Mouse (Mus musculus) adrenal gland, postnatal 36 days (tissue): ENCODE results near the gene Rpgrip1l. TPM values are rescaled to one million over a fixed set of nuclear protein-coding genes. Genes with fewer than 3 reads are reported as not detected.

ENCODE experiments used
- DNase-seq, 2 experiments: peaks; one replicate each; pipeline ENCODE4 v3.0.0; 2021; ENCODE audit warnings: mixed read lengths in 1 of 2
- total RNA-seq, 2 experiments: library from RNA; stranded (reverse); gene quantifications; 2 replicates each; pipeline ENCODE4 v1.2.3; 2021

Rpgrip1l gene
- total RNA-seq, 2 experiments from 2014 or later: 6.5 to 7.1 TPM

- DNase-seq: peak in 1 of 2 experiments; percentile 31
These were observed 16.0 kb upstream of the Rpgrip1l start for GRCm38 (mm10) chr8:91329056-91329455.

DNA sequence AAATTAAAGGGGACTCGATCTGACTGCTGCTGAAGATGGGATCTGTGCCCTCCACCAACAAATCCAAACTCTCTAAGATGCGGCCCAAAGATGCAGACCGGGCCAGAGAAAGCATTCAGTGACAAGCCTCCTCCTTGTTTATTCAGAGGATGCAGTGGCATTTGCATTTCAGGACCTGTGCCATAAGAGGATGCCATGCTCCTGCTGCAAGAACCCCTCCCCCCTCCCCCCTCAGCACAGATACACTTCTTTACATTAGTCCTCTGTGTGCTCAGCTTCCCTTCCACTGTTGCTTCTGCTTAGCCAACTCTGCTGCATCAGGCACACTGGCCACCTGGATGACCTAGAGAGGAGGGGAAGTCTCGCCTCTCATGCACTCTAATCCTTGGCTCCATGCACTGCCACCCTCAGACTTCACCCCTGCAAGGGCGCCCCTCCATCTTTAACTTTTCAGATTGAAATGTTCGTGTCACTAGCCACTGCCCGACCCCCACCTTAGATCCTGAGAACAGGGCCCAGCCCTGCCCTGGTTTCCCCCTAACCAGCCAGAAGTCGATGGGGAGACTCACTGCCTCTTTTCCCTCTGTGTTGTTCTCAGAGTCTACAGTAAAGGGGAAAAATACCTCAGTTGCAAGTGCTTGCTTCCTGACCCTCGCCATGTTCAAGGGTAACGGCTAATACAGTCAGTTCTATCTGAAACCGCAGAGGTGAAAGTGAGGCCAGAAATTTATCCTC is 14.6 kb upstream of the Rpgrip1l start:
- DNase-seq: no peak

- no peak for DNase-seq
These were observed 13.9 kb upstream of the Rpgrip1l start for GRCm38 (mm10) chr8:91326946-91327345.

DNA sequence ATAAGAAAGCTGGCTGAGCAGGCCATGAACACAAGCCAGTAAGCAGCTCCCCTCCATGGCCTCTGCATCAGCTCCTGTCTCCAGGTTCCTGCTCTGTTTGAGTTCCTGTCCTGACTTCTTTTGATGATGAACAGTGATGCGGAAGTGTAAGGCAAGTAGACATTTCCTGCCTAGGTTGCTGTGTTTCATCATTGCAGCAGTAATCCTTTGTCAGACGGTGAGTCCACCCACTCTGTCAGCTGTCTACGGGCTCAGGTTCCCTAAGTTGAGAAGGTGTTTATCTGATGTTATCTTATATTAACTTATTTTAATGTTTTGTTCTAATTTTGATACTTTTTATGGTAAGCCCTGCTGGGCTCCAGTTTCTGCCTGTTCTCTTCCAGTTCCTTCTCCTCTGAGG is 13.0 kb upstream of the Rpgrip1l start:
- DNase-seq: no peak

DNA sequence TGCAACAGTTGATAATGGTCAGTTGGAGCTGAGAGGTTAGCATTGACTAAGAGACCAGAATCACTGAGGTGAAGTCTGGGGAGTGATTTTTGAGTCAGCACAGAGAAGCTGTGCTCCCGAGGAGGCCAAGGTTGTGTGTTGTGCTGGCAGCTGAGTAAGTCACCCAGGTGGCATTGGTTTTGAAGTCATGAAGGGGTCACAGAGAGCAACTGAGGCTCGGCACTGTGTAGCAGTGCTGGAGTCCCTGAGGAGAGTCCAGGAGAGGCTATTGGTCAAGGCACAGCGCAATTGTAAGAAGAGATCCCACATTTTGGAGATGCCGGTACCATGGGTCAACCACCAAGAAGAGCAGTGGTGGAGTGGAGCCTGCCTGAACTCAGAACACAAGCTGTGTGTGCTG is 11.9 kb upstream of the Rpgrip1l start:
- DNase-seq: no peak

GRCm38 (mm10) chr8:91324271-91324670 is 11.2 kb upstream of the Rpgrip1l start:
- DNase-seq: peak in 1 of 2 experiments; percentile 34

DNA sequence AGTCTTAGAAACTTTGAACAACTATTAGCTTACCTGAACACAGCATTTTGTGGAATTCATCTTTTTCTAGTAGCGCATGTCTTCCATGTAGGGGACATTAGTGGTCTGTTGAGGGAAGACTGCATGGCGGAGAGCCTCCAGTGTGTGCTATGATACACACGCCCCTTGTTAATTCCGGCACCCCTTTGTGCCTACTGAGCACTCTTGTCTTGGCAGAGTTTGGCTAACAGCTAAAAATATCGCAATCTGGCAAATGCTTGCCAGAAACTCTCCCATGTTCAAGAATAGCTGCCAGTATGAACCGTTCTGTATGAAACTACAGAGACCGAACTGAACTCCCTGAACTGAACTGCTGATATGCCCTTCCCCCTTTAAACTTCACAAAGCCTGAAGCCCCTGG is 10.4 kb upstream of the Rpgrip1l start:
- no peak for DNase-seq

- no peak for DNase-seq
These were observed 6.1 kb upstream of the Rpgrip1l start for GRCm38 (mm10) chr8:91318938-91319729.

DNA sequence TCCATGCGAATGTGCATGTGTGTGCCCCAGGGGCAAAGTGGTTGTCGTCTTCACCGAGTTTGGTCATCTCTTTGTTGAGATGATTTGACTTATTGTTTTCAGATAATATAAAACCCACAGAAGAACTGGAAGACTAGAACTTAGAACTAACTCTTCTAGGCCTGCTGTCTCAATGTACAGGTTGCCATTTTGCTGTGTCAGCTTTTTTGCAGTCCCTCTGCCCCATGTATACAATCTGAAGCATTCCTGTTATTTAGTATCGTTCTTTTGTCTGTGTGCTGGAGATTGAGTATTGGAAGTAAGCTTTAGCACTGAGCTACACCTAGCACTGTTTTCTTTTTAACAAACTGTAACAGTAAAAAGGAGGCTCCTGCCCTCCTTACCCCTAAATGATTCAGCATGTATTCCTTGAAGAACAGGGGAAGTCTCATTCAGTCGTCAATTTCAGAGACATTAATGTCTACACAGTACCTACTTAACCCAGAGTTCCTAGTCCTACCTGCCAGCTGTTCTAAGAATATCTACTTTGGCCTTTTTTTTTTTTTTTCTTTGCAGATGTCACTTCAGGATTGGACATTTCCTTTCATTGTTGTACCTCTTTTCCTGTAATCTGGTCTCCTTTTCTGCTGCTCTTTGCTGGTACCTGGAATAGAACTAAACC is 4.6 kb upstream of the Rpgrip1l start:
- no peak for DNase-seq

- no peak for DNase-seq
These were observed 720 bp downstream of the Rpgrip1l start for GRCm38 (mm10) chr8:91312342-91312741.

- no peak for DNase-seq
These were observed 8.3 kb downstream of the Rpgrip1l start for GRCm38 (mm10) chr8:91304481-91305386.

GRCm38 (mm10) chr8:91298672-91299071 is 14.4 kb downstream of the Rpgrip1l start:
- no peak for DNase-seq

DNA sequence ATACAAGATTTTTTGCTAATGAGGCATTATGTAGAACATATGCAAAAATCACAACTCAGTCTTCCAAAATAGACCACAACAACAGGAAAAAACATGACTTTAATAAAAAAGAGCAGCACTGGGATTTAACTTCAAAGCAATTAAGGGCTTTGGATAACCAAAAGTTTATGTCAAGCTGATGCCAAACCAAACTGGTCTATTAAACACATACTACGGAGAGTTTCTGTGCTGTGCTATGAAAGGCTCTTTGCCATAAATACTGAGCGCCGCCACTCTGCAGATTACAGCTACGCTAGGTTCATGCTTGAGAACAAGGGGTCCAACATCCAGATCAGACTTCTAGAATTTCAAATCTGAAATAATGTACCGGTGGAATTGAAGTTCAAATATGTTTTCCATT is 17.3 kb downstream of the Rpgrip1l start:
- no peak for DNase-seq

GRCm38 (mm10) chr8:91290576-91290975 is 22.5 kb downstream of the Rpgrip1l start:
- no peak for DNase-seq

GRCm38 (mm10) chr8:91286237-91286636 is 26.8 kb downstream of the Rpgrip1l start:
- DNase-seq: no peak

- DNase-seq: no peak
These were observed 29.2 kb downstream of the Rpgrip1l start for GRCm38 (mm10) chr8:91283815-91284214.

DNA sequence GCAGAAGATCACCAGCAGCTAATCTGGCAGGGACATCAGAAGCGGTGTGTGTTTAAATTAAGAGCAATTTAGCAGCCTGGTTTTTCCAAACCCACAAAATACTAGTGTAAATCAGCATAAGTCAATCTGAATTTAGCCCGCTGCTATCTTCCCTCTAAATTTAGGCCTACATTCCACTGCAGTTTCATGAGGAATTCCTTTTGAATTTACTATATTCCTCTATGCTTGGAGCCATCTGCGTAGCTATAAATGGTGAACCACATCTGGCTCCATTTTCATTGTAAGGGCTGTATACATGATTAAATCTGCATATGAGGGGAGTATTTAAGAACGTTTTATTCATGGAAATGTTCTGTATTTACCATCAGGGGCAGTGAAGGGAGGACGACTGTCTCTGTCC is 30.4 kb downstream of the Rpgrip1l start:
- DNase-seq: no peak

DNA sequence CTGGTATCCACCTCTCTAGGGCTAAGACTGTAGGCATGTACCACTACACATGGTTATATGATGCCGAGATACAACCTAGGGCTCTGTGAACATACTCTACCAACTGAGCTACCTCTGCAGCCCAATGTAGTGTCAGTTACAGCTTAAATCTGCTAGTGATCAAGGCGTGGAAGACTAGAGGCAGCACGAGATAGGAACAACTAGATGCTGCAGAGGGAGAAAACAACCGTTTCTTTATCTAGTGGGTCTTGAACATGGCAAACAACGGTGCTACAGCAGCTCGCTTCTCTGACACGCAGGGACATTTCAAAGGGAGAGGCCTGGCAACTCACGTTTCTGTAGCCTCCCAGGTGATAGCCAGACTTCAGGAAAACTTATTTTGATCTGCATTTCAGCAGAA is 31.5 kb downstream of the Rpgrip1l start:
- no peak for DNase-seq

DNA sequence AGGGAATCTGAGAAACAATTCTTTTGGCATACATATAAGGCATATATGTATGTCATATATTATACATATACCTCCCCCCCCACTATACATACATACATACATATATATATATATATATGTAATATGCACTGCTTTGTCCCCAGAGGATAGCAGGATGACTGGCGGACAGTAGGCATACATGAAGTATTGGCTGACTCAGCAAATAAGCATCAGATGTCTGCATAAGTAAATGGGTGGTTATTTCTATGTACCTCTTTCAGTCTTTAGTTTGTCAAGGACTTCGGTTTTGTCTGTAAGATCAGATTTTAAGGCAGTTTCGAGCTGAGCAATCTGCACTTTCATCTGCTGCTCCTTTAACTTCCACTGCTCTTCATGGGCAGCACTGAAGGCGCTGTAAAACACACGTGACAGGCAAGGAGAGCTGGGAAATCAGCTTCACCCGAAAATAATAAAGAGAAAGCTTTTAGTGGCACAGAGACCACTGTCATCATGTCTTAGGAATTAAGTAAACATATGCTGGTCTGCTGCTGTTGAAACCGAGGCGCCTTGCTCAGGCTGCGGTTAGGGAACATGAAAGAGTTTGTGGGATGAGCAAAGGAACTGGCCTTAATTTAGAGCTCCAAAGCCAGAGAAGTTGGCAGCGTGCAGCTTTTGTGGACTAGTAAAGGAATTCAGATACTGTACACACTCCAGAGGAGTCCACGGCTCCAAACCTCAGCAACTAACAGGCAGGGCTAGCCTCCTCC is 32.4 kb downstream of the Rpgrip1l start:
- no peak for DNase-seq

DNA sequence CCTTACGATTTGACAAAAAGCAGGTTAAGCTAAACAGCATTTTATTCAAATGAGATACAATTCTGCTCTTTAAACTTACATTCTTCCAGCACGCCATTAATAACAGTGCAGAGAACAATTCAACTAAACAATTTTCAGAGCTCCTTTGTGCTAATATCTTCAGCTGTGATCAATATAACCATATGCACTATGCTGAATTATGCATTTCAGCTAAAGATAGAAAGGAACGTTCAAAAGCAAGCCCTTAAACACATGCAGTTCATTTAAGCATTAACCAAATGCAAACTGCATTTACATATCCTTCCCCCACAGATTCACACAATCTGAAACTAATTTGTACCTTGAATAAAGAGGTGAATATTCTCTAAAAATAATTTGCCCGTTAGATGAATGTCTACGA is 35.0 kb downstream of the Rpgrip1l start:
- no peak for DNase-seq

- DNase-seq: no peak
These were observed 36.7 kb downstream of the Rpgrip1l start for GRCm38 (mm10) chr8:91276337-91276736.
